Mouse (Mus musculus) v-Abl transformed pro-B cells (cell line): ENCODE data around the gene Pcsk6.

Experiments used
- in situ Hi-C, 2 experiments: fragments of 400-800 bp; cut with MboI; formaldehyde crosslinking; loops; one replicate each; pipeline ENCODE4 v1.15.1; 2025; ENCODE audit not compliant: unreplicated experiment in 2 of 2

Gene Pcsk6

DNA sequence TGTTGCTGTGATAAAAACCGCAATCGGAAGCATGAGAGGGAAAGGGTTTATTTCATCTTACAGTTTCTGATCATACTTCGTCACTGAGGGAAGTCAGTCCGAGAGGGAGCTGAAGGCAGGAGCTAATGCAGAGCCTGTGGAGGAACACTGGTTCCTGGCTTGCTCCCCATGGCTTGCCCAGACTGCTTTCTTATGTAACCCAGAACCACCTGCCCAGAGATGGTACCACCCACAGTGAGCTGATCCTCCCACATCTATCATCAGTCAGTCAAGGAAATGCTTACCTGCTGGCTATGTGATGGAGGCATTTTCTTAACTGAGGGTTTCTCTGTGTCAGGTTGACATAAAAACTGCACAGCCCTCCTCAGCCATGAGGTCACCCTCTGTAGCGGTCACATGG, 127.2 kb downstream of the Pcsk6 start:
- in situ Hi-C loops: no loop called here

DNA sequence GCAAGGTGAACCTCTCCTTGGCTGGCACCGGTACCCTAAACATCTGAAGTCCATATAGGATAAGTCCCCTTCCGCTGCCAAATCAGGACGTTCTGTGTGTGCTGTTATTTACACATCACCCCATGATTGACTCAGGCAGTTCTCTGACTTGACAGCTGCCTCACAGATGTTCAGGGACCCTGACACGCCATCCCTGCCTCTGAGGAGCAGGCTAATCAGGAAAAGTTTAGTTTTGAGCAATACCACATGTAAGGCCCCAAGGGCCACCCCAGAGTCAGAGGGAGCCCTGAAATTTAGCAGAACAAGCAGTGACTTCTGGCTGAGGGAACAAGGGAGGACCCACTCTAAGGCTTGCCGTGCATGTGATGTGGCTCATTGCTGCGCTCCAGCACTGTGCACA, 130.8 kb downstream of the Pcsk6 start:
- in situ Hi-C loops: no loop called here

DNA sequence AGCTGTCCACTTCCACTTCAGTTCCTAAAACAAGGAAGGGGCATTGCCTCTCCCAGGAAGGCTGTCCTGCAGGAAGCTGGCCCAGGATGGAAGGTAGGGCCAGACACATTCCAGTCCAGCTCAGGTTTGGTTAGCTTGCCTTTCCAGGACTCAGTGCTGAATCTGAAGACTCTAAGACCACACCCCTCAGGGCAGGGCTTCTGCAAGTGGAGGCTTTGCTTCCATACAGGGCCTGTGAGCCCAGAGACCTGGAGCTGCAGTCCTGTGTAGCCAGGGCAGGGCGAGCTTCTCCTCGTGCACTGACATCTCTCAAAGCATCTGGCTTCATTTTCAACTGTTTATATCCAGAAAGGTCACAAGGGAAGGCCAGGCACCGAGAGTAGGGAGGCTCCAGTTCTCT, 131.9 kb downstream of the Pcsk6 start:
- in situ Hi-C loops: no loop called here

DNA sequence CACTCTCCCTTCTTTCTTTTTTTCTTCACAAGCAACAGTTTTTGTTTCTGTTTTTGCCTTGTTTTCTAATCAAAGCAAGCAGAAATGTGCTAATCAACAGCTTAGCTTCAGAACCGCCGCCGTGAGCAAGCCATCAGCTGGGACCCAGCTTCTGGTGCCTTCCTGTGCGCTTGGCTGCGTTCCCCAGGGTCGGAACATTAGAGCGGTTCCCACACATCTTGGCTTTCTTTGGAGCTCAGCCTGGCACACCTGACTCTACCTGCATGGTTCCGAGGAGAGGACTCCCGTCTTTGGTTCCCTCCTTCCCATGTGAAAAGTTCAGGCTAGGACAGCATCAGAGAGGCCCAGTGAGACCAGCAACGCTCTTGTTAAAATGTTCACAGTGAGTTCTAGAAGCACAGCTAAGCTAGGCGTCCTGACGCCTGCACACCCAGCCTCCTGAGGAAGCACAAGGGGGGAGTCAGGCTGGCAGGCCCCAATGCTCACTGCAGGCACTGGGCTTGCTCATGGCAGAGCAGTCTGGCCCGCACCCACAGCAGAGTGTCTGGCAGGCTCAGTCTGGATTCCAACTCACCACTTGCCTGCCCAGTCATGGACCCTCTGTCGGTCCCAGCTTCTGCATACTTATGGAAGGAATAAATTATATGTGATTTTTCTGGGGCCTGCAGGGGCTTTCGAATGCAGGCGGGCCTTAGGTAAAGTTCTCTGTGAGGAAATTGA, 139.7 kb downstream of the Pcsk6 start:
- in situ Hi-C loops: no loop called here

DNA sequence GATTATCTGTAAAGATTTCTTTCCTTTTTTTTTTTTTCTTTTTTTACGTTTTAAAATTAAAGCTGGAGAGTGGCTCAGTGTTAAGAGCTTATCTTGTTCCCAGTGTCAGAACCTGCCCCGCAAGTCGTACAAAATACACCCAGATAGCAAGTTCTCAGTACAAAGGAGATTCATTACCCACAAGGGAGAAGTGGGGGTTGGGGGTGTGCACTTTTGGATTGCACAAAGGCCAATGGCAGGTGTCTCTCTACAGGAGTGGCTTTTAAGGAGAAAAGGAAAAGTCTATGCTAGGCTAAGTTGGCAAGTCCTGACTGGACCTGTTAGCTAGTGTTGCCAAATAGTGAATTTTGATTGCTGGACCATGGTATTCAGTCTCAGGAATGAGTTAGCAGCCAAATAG, 140.3 kb downstream of the Pcsk6 start:
- in situ Hi-C loops: no loop called here

DNA sequence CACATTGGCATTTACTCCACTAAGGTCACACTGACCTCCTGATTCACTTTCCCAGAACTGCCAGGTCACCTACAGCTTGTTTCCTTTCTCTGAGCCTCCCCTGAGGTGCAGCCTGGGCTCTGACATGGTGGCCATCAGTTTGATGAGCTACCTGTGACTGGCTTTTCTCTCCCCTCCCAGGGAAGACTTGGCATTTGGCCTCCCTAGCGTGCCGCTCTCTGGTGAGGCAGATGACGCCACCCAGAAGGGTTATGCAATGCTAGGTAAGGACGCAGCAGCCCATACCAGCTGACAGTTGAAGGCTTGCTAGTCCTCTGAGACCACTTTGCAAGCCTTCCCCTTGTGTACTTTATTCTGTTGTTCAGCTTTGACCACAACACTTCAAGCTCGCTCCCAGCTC, 141.9 kb downstream of the Pcsk6 start:
- in situ Hi-C loops: no loop called here

DNA sequence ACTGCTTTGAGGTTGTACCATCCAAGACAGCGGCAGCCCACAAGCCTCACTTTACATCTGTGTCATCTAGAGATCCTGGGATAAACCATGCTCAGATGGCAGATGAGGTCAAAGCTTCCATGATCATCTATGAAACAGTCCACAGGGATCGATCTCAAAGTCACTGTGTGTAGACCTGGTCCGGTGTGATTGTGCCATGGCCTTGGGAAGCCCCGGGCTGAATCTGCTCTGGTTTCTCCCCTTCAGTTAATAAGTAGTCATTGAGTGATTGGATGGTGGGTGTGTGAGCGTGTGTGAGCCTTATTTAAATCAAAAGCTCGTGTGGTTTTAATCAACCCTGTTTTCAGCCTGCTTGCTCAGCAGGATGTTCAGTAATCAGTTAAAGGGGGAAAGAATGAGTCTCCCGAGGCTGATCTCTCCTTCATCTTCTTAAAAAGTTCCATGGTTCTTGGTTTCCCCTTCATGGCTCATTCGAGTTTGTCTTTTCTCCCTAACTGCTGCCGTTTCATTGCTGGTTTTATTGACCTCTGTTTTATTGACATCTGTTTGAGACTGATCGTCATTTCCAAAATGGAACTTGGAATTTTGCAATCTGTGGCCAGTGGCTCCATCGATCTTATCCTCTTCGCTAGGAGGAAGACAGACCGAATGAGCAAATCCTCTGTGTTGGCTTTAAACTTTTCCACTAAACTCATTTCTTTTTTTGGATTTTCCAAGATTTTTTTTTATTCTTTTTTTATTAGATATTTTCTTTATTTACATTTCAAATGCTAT, 142.5 kb downstream of the Pcsk6 start:
- in situ Hi-C loops: no loop called here

DNA sequence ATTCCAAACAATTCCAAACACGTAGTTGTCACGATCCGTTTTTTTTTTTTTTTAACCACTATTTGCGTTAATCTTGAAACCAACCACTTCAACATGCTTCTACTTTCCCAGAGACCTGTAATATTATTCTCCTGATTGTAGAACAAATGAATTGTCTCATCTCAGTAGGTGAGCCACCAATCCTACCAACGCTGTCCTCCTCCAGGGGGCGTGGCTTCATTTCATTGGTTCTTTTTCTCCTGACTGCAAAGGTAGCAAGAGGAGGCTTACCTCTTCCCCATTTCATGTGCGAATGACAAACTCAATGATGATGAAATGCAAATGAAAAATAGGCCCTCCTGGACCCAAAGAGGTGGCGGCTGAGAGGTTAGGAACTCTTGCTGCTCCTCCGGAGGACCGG, 143.5 kb downstream of the Pcsk6 start:
- in situ Hi-C loops: no loop called here

DNA sequence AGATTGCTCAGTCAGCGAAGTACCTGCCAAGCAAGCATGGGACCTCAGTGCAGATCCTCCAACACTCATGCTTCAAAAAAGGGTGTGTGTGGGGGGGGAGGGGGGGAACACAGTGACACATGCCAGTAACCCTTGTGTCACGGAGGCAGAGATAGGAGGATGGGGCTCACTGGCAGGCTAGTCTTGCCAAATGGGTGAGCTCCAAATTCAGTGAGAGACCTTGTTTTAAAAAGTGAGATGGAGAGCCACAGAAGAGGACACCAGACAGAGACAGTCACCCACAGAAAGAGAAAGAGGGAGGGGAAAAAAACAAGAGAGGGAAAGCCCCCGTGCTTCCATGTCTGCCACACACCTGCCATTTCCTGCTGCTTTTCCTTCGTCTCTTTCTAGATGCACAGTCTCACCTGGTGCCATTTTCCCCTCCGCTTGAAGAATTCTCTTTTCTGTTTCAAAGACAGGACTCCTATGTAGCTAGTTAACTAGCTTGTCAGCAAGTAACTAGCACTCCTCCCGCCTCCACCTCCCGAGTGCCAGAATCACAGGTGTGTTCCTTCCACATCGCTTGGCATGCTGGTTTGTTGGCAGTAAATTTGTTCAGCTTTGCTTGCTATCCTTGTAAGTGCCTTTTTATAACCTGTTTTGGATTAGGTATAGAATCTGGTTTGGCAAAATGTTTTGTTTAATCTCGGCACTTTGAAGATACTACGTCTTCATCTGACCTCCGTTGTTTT, 146.8 kb downstream of the Pcsk6 start:
- in situ Hi-C loops: no loop called here

DNA sequence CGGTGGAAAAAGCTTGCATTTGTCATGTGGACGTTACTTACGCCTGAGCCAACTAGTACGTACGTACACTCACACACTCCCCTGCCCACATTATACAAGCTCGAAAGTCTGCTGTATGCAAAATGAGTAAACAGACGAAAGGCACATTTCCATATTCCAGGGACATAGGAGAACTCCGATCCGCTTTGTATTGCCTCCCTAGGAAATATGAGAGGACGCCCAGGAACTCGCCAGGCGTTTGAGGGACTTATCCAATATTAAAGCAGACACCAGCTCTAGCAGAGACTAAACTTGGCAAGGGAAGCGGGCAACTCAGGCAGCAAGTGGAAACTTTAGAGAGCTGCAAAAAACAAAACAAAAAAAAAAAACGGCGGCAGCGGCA, 147.3 kb downstream of the Pcsk6 start:
- in situ Hi-C loops: no loop called here

DNA sequence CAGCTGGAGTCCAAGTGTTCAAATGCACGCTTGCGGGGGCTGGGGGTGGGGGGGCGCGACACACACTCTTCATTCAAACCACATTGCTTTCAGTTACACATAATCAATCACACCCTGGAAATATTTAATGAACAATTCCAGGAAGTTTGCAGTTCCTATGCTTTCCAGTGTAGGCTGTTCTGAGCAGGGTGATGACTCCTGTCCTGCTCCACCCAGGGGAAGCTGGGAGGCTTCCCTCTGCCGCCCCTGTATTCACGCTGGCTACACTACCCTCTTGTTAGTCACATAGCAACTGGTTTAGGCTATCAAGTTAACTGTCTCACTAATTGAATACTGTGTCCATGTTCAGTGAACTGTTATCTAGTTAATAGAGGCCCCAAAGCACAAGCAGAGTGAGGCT, 149.0 kb downstream of the Pcsk6 start:
- in situ Hi-C loops: no loop called here

DNA sequence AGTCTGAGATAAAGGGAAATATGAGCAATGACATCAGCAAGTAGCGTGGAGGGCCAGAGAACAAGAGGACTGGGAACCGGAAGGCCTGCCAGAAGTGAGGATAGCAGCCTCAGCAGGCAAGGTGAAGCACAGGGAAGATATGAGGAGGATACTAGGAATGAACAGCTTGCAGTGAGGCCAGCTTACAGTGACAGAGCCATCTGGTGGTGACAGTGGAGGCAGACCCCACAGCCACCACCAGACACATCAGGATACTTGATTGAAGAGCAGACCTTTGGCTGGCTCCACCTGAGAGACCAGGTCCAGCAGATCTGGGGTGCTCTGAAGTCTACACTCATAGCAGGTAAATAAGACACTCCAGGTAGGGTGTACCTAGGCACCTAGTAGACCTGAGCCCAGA, 166.2 kb downstream of the Pcsk6 start:
- in situ Hi-C loops: no loop called here

DNA sequence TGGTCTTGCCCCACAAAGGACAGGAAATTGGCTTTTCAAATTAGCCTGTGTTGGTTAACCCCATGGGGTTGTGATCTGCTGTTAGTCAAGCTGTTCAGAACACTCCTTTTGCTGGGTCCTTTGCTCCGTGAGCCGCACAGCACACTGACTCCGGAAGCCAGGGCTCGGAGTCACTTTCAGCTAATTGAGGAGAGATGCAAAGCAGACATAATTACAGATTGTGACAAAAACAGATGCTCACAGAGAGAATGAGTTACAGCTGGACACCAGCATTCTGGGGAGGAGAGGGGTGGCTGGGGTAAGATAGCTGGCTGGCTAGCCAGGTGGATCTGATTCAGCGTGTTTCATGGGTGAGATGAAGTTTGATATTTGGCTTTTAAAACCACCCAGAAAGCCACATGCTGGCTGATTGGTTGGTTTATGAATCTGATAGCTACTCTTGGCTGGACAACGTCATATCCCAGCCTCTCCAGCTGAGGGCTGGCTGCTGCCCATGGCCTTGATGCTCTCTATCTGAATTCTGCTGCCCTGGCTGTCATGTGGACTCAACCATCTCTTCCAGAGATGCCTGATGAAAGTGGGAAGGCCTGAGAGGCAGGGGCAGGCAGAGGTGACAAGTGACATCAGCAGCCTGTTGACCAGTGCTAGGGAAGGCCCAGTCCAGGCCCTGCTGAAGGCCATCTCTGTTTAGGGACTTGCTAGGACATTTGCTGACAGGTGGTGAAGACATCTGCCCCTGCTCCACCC, 167.4 kb downstream of the Pcsk6 start:
- in situ Hi-C loops: no loop called here

DNA sequence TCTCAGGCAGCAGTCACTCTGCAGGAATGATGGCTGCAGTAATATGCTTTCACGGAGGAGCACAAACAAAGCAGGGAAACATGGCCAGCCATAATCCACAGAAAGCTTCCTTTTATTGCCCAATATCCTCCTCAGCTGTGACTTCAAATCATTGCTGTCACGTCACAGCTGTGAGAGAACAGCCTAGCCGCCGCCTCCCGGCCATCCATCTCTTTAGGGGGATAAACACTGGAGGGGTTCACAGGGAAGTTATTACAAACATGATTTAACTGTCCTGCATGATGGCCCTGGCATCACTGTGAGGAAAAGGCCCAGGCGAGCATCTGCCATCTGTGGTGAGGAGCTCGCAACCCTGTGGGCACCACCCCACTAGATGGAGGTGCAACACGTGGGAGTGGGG, 175.3 kb downstream of the Pcsk6 start:
- in situ Hi-C loops: no loop called here

DNA sequence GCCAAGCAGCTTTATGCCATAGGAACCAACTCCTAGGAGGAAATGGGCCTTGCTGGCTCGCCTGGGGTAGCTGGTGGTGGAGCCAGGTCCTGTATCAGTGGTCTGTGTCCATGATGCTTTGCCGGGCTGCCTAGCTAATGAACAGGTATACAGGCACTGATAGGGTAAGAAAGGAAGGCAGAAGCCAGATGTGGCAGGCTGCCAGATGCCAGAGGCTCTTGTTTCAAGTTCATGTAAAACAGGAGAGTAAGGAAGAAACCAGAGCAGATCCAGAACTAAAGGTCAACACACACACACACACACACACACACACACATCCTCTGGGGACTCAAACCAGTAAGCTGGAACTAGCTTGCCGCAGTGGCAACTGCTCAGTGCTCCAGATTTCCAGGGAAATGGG, 176.7 kb downstream of the Pcsk6 start:
- in situ Hi-C loops: no loop called here

DNA sequence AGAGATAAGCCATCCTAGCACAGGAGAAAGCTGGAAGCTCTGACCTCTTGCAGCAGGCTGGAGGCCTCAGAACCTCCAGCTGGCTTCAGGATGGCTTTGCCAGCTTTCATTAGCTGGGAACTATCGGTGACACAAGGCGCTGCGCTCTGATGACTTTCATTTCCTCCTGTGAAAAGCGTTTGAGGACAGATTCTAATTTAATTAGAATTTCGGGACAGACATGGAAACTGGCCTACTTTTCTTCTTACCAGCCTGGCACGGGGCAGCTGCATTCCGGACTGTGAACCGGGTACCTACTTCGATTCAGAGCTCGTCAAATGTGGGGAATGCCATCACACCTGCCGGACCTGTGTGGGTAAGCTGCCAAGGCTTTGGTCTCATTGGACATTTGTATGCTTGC, 177.2 kb downstream of the Pcsk6 start:
- in situ Hi-C loops: no loop called here

DNA sequence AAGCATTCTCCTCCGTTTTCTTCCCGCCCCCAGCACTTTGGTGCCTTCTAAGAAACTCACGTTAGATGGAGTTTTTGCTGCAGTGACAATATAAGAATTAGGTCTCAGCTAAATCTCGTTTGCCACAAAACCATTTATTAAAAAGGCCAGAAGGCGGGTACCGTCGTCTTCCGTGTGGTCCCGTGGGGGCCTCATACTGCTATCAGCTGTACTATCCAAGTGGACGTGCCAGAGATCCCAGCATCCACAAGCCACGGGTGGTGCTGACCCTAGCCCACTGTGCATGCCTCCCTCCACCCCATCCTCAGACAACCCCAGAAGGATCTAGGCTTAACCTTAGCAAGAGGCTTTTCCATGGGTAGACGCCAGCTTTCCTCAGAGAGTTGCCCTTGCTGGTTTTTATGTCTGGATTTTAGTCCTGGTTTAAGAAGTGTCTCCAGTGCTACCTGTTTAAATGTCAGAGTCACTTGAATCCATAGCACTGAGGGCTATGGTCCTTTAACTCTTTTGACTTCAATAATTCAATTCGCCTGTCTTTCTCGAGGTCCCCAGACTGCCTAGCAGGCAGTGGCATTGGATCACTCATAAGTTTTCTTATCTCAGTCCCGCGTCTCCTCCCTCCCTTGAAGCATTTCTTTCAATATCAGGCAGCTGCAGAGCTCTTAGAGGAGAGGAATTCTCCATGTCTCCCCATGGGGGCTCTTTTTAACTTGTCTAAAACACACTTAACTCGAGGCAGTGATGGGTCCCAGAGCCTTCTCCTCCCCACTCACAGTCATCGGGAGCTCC, 178.7 kb downstream of the Pcsk6 start:
- in situ Hi-C loops: no loop called here

DNA sequence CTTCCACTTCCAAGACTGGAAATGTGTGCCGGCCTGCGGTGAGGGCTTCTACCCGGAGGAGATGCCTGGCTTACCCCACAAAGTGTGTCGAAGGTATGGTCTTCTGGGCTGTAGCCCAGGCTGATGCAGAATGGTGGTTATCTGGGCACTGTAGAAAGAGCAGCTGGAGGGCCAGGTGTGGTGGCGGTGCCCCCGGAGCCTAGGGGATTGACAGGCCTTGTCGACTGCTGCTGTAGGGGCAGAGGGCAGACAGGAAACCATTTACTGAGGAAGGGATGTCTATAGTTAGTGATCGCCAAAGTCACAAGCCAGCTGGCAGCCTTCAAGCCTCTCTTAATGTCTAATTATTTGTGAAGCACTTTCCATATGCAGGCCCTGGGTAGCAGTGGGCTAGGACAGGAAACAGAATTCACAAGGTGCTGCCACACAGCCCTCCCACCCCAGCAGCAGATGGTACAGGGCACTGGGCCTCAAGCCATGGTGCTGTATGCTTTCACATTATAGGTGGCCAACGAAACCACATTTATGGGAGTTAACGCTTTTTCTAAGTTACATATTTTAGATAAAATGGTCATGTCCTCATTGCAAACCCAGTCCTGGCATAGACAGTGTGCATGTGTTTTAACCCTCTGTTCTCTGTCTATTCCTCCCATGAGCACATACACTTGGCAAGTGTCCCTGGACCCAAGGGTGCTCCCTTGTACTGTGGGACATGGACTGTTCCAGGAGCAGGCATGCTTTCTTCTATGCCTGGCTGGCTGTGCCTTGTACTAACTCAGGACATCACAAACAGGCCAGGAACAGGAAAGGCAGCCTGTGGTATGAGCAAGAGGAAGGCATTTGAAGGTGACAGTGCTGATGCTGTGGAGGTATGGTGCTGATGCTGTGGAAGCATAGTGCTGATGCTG, 182.3 kb downstream of the Pcsk6 start, which contains the start of gene Gm45213:
Gm45213 (plus strand) TSS at position 51 of the 908 bp plus-strand sequence.
- in situ Hi-C loops: no loop called here

DNA sequence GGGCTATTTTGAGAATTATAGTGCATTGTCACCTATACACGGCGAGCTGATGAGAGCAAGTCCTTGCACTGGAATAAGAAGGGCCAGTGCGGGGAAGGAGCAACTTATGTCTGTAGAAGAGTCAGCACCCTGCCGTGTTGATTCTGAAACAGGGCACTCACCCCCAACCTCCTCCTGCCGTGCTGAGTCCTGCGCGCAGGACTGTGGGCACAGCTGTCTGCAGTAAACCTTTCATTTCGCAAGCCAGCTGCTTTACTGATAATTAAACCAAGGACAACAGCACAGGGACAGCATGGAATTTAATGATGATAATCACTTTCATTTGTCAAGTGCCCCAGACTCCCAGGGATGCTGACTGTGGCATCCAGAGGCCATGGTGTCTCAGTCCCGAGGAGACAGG, 183.1 kb downstream of the Pcsk6 start:
- in situ Hi-C loops: no loop called here
